Mouse (Mus musculus): Measurements from ENCODE around the gene Vmn1r104. TPM values are rescaled to one million over a fixed set of nuclear protein-coding genes. Genes with fewer than 3 reads are reported as not detected.
"Not testable (repeated sequence)": the region's sequence is repeated elsewhere in the genome, so short reads cannot be mapped to it uniquely, and the experiment has no call there.

Vmn1r104 gene
- not detected in 2 replicates for total RNA-seq (2021)
- long read RNA-seq, experiment 1: 0 reads
- long read RNA-seq, experiment 2: 0 reads

DNA sequence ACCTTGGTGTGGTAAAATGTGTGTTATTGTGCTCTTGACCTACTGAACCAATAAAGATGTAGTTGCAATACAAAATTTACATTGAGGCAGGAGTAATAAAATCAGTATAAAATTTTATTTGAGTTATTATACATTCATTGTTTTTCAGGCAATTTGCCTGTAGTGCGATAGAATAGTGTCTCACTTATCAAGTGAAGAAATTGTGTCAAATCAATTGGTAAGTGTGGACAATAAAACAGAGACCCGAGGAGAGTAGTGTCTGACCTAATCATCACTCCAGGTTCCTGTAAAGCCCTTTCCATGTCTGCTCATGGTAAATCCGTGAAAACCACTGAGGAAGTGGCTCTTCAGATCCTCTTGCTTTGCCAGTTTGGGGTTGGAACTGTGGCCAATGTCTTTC, at the start of gene Vmn1r104:
Gene Vmn1r104, plus strand, starts transcription at position 301 of the 400 bp plus-strand sequence.
- DNase-seq: not testable (repeated sequence)

DNA sequence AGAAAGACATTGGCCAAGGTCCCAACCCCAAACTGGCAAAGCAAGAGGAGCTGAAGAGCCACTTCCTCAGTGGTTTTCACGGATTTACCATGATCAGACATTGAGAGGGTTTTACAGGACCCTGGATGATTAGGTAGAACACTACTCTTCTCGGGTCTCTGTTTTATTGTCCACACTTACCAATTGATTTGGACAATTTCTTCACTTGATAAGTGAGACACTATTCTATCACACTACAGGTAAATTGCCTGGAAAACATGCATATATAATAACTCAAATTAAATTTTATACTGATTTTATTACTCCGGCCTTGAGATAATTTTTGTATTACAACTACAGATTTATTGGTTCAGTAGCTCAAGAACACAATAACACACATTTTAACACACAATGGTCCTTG, 23.2 kb upstream of the Vmn1r104 start, which contains the start of gene Vmn1r103:
Gene Vmn1r103, minus strand, starts transcription at position 101 of the 400 bp plus-strand sequence.
- DNase-seq: not testable (repeated sequence)

DNA sequence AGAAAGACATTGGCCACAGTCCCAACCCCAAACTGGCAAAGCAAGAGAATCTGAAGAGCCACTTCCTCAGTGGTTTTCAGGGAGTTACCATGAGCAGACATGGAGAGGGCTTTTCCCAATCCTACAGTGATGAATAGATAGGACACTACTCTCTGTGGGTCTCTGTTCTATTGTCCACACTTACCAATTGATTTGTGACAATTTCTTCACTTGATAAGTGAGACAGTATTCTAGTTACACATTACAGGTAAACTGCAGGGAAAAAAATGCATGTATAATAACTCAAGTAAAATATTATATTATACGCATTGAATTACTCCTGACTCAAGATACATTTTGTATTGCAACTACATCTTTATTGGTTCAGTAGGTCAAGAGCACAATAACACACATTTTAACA, 12.0 kb downstream of the Vmn1r104 start, which contains the start of gene Gm5726:
Gene Gm5726, minus strand, starts transcription at position 101 of the 400 bp plus-strand sequence.
- DNase-seq: not testable (repeated sequence)

DNA sequence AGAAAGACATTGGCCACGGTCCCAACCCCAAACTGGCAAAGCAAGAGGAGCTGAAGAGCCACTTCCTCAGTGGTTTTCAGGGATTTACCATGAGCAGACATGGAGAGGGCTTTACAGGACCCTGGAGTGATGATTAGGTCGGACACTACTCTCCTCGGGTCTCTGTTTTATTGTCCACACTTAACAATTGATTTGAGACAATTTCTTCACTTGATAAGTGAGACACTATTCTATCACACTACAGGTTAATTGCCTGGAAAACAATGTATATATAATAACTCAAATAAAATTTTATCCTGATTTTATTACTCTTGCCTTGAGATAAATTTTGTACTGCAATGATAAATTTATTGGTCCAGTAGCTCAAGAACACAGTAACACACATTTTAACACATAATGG, 42.5 kb downstream of the Vmn1r104 start, which contains the start of gene Gm4141:
Gene Gm4141, minus strand, starts transcription at position 101 of the 400 bp plus-strand sequence.
- not testable (repeated sequence) for DNase-seq

Other genes starting within 250 kb of the Vmn1r104 start
- gene Gm4133, start 199.8 kb upstream of the Vmn1r104 start, total RNA-seq (2021): not detected in 2 replicates
- not detected in 2 replicates for gene Gm5728, start 158.4 kb upstream of the Vmn1r104 start, total RNA-seq (2021)
- not detected in 2 replicates for gene Vmn1r100, start 115.9 kb upstream of the Vmn1r104 start, total RNA-seq (2021)
- gene Vmn1r101, start 91.2 kb upstream of the Vmn1r104 start, total RNA-seq (2021): not detected in 2 replicates
- not detected in 2 replicates for gene Gm10670, start 58.9 kb upstream of the Vmn1r104 start, total RNA-seq (2021)
- not detected in 2 replicates for gene Vmn1r103, start 23.3 kb upstream of the Vmn1r104 start, total RNA-seq (2021)
- gene Gm5726, start 11.9 kb downstream of the Vmn1r104 start, total RNA-seq (2021): not detected in 2 replicates
- gene Gm4141, start 42.4 kb downstream of the Vmn1r104 start, total RNA-seq (2021): not detected in 2 replicates
- gene Gm4513, start 65.2 kb downstream of the Vmn1r104 start, total RNA-seq (2021): not detected in 2 replicates
- not detected in 2 replicates for gene Vmn1r107, start 135.1 kb downstream of the Vmn1r104 start, total RNA-seq (2021)
- gene Vmn1r111, start 169.4 kb downstream of the Vmn1r104 start, total RNA-seq (2021): not detected in 2 replicates
- gene Gm10668, start 196.8 kb downstream of the Vmn1r104 start, total RNA-seq (2021): not detected in 2 replicates
- gene Vmn1r112, start 237.3 kb downstream of the Vmn1r104 start, total RNA-seq (2021): not detected in 2 replicates